Mouse (Mus musculus): ENCODE results near the gene Ppfia1.

Gene Ppfia1

GRCm38 (mm10) chr7:144449637-144450570 lies 103.6 kb downstream of the Ppfia1 start:
- H3K36me3 ChIP-seq (ENCODE audit: control insufficient read depth, insufficient read depth, low read length, poor library complexity, severe bottlenecking), result no peaks in the 10 kb centered on the region
- H3K27me3 ChIP-seq (ENCODE audit: control insufficient read depth, insufficient read depth, low read length, poor library complexity, severe bottlenecking), result no peaks in the 10 kb centered on the region; the same call in 1 of the 2 replicates
- DNase-seq (ENCODE audit: low read depth, low spot score), result no peak

DNA sequence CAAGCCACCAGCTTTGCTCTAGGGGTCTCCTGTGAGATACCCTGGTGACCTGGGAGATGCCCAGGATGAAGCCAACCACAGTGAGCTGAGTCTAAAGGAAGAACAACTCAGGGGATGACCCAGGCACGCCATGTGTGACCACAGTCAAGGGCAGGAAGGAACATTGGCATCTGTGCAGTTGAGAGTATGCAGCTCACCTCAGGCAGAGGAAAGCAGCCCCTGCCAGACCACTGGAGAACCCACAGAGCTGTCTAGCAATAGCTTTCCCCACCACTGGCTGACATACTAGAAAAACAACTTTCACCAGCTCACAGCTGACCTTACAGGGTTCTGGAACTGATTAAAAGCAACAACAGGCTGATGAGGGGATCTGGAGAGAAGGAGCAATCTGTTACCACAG lies 105.3 kb downstream of the Ppfia1 start:
- no peak for DNase-seq (ENCODE audit: low read depth, low spot score)
- Histone ChIP-seq H3K27me3 (ENCODE audit: control insufficient read depth, insufficient read depth, low read length, poor library complexity, severe bottlenecking) (no peaks in the 10 kb centered on the region), H3K36me3 (ENCODE audit: control insufficient read depth, insufficient read depth, low read length, poor library complexity, severe bottlenecking) (no peaks in the 10 kb centered on the region)

- no peaks in the 10 kb centered on the region for H3K27me3 ChIP-seq (ENCODE audit: control insufficient read depth, insufficient read depth, low read length, poor library complexity, severe bottlenecking)
- DNase-seq (ENCODE audit: low read depth, low spot score), result peak; percentile 84
- no peaks in the 10 kb centered on the region for H3K36me3 ChIP-seq (ENCODE audit: control insufficient read depth, insufficient read depth, low read length, poor library complexity, severe bottlenecking)
Observed at GRCm38 (mm10) chr7:144447146-144447545, 106.4 kb downstream of the Ppfia1 start.

DNA sequence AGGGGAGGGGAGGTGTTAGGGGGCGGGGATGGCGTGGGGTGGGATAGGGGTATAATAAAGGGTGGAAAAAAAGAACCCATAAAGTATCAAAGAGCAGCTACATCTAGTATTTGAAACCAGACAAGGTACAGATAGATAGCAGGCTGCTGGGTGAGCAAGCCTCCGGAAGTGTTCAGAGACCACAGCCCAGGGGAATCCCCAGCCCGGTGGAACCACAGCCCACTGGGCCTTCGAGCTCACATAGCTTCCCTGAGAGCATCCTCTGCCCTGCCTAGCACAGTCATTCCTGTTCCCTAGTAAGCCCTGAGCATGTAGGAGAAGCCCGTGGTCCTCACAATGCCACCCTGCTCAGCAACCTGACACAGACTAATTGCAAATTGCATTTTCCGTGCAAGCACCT lies 108.7 kb downstream of the Ppfia1 start:
- DNase-seq (ENCODE audit: low read depth, low spot score), result peak; percentile 67
- H3K27me3 ChIP-seq (ENCODE audit: control insufficient read depth, insufficient read depth, low read length, poor library complexity, severe bottlenecking), result no peaks in the 10 kb centered on the region

GRCm38 (mm10) chr7:144441976-144442375 lies 111.6 kb downstream of the Ppfia1 start:
- no peaks in the 10 kb centered on the region for H3K27me3 ChIP-seq (ENCODE audit: control insufficient read depth, insufficient read depth, low read length, poor library complexity, severe bottlenecking)
- no peak for DNase-seq (ENCODE audit: low read depth, low spot score)
- no peaks in the 10 kb centered on the region for H3K36me3 ChIP-seq (ENCODE audit: control insufficient read depth, insufficient read depth, low read length, poor library complexity, severe bottlenecking)

More for the DNA sequence above, 108.7 kb downstream of the Ppfia1 start:
- no peaks in the 10 kb centered on the region for H3K36me3 ChIP-seq (ENCODE audit: control insufficient read depth, insufficient read depth, low read length, poor library complexity, severe bottlenecking)

DNA sequence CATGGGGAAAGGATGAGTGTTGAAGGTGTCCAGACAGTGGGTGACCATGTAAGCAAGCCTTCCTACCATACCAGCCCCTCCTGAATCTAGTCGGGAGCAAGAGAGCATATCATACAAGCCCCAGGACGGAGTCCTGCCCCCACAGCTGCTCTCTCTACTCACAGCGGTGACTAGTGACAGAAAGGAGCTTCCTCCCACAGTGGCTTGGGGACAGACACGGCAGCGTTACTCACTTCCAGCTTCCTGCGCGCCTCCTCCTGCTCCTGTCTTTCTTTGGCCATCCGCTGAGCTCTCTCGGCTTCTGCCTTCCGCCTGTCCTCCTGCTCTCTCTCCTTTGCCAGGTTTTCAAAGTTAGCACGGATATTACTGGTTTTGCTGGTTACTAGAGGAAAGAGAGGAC lies 112.1 kb downstream of the Ppfia1 start:
- no peaks in the 10 kb centered on the region for H3K36me3 ChIP-seq (ENCODE audit: control insufficient read depth, insufficient read depth, low read length, poor library complexity, severe bottlenecking)
- no peak for DNase-seq (ENCODE audit: low read depth, low spot score)
- H3K27me3 ChIP-seq (ENCODE audit: control insufficient read depth, insufficient read depth, low read length, poor library complexity, severe bottlenecking), result no peaks in the 10 kb centered on the region

DNA sequence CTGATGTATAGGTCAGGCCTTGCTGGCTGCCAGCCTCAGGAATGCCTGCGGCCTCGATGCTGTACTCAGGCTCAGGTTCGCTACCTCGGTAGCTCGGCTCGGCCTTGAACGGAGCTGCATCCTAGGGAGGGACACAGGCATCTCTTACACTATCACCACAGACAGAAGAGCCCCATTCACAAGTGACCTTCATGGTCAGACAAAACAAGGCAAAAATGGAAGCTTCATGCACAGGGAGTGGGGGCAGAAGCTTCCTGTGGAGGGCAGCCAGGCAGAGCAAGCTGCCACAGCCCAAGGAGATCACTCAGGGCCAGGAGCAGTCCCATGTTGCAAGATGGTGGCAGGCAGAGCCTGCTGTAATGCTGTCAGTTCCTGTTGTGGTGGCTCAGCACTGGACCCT lies 114.7 kb downstream of the Ppfia1 start:
- Histone ChIP-seq H3K36me3 (ENCODE audit: control insufficient read depth, insufficient read depth, low read length, poor library complexity, severe bottlenecking) (no peaks in the 10 kb centered on the region), H3K27me3 (ENCODE audit: control insufficient read depth, insufficient read depth, low read length, poor library complexity, severe bottlenecking) (no peaks in the 10 kb centered on the region)
- no peak for DNase-seq (ENCODE audit: low read depth, low spot score)

DNA sequence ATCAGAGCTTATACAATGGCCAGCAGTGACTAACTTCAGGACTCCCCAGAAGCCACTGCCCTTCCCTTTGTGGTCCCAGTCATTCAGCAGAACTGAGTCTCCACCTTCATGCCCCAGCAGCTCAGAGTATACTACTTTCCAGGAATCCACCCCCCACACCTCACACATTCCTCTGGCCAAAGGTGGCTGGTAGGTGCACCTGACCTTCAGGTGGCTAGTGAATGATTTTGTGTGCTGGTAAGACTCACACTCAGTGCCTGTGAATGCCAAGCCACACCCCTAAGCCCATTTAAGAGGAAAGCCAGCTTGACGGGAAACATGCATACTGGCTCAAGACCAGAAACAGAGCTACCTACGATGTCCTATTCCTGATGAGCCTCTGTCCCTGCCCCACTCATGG lies 120.6 kb downstream of the Ppfia1 start:
- H3K27me3 ChIP-seq (ENCODE audit: control insufficient read depth, insufficient read depth, low read length, poor library complexity, severe bottlenecking), result no peaks in the 10 kb centered on the region
- no peak for DNase-seq (ENCODE audit: low read depth, low spot score)
- no peaks in the 10 kb centered on the region for H3K36me3 ChIP-seq (ENCODE audit: control insufficient read depth, insufficient read depth, low read length, poor library complexity, severe bottlenecking)

- Histone ChIP-seq H3K27me3 (ENCODE audit: control insufficient read depth, insufficient read depth, low read length, poor library complexity, severe bottlenecking) (no peaks in the 10 kb centered on the region), H3K36me3 (ENCODE audit: control insufficient read depth, insufficient read depth, low read length, poor library complexity, severe bottlenecking) (no peaks in the 10 kb centered on the region)
- DNase-seq (ENCODE audit: low read depth, low spot score), result peak; percentile 40
Observed at GRCm38 (mm10) chr7:144427460-144427859, 126.1 kb downstream of the Ppfia1 start.
